Mouse (Mus musculus) lung, embryonic 14.5 days (tissue): ENCODE data around the gene Zfp580. TPM values are rescaled to one million over a fixed set of nuclear protein-coding genes. Genes with fewer than 3 reads are reported as not detected.

Source experiments
- ATAC-seq: fragments of 200-750 bp; cut with Nextera tagmentation; 2 replicates; pipeline ENCODE4 v1.8.0; 2017; ENCODE audit warnings: mild to moderate bottlenecking, moderate TSS enrichment, moderate library complexity; ENCODE audit not compliant: insufficient read depth
- DNase-seq: peaks from one replicate; pipeline ENCODE4 v3.0.0-alpha.2; 2015
- H3K27ac ChIP-seq: fragments of 300-500 bp; sonication (generic); 2 replicates; pipeline ENCODE4 v1.5.1; 2014; ENCODE audit warnings: low read depth, mild to moderate bottlenecking, moderate library complexity
- H3K27me3 ChIP-seq: fragments of 300-500 bp; sonication (generic); 2 replicates; pipeline ENCODE4 v1.6.1; 2014; ENCODE audit warnings: low read length, control low read depth; ENCODE audit not compliant: insufficient read depth
- H3K36me3 ChIP-seq: fragments of 300-500 bp; sonication (generic); 2 replicates; pipeline ENCODE4 v1.6.1; 2014; ENCODE audit warnings: control low read depth; ENCODE audit not compliant: insufficient read depth
- H3K4me1 ChIP-seq: fragments of 300-500 bp; sonication (generic); 2 replicates; pipeline ENCODE4 v1.6.1; 2014; ENCODE audit warnings: antibody characterized with exemption, control low read depth; ENCODE audit not compliant: insufficient read depth
- H3K4me2 ChIP-seq: fragments of 300-500 bp; sonication (generic); 2 replicates; pipeline ENCODE4 v1.6.1; 2014; ENCODE audit warnings: mild to moderate bottlenecking
- H3K4me3 ChIP-seq: fragments of 300-500 bp; sonication (generic); 2 replicates; pipeline ENCODE4 v1.5.1; 2014; ENCODE audit warnings: low read depth, low read length
- H3K9ac ChIP-seq: fragments of 300-500 bp; sonication (generic); 2 replicates; pipeline ENCODE4 v1.6.1; 2014
- H3K9me3 ChIP-seq: fragments of 300-500 bp; sonication (generic); 2 replicates; pipeline ENCODE4 v1.6.1; 2016; ENCODE audit warnings: low read depth, low read length, control low read depth
- CTCF ChIP-seq: IDR thresholded peaks from 2 replicates; pipeline ENCODE4 v1.5.1; 2016; ENCODE audit warnings: antibody characterized with exemption, low read depth
- WGBS: fragments of 180-500 bp; shearing (Covaris S2); extraction: QIAGEN DNeasy Blood & Tissue Kit; methylation state at CpG from one replicate; pipeline ENCODE4 v1.1.7; 2014; 5-methylcytosine and 5-hydroxymethylcytosine counted together
- polyA plus RNA-seq: library from polyadenylated mRNA; unstranded; fragments of >200 nt; fragmentation: Nextera tagmentation; extraction: Ambion mirVana; gene quantifications from 2 replicates; pipeline ENCODE4 v1.2.1, GENCODE M21; 2014

Zfp580 gene
- polyA plus RNA-seq, 1 experiment from 2014 or later, result 45.1 TPM

DNA sequence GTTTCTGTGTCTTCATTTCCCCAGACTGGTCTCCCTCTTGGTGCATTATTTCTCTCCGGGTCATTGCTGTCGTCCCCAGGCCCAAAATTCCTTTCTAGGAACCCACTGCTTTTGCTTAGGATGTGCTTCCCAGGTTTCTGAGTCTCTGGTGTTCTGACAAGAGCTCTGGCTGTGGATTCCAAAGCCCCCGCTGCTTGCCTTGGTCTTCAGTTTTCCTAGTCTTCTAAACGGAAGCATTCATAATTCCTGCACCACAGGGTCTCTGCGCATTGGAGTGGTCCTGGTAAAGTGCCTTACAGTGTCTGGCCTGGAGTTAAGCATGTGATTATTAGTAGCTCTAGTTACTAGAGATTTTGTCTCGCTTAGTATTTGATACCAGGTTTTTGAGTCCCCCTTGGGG lies 29.5 kb downstream of the Zfp580 start:
- peak overlapping the region; percentile 95 for H3K9ac ChIP-seq
- H3K36me3 ChIP-seq, result peaks cover 63% of the 10 kb centered on the region
- H3K4me1 ChIP-seq, result no peaks in the 10 kb centered on the region
- TF ChIP-seq CTCF, result no peak
- no peaks in the 10 kb centered on the region for H3K27me3 ChIP-seq
- ATAC-seq (no peak), DNase-seq (no peak)
- H3K27ac ChIP-seq, result peak overlapping the region; percentile 95
- peak overlapping the region; percentile 98 for H3K4me3 ChIP-seq
- H3K9me3 ChIP-seq, result no peaks in the 10 kb centered on the region
- peak overlapping the region; percentile 87 for H3K4me2 ChIP-seq
- WGBS, result 12% methylated on average over 6 of the region's 6 CpGs

DNA sequence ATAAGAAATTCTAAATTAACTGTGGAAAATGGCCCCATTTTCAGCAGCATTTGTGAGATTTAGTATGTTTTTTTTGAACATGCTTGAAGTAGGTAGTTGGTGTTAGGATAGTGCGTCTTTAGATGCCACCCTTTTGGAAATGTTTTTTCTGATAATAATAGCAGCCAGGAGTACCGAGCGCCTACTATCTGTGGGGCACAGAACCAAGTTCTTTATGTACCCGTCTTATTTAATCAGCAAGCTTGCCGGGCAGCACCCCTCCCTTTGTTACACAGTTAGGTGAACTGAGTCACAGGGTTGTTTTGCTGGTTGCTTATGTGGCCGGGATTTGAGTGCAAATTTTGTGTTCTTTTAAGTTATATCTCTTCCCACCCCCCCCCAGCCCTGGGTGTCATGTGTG lies 29.9 kb downstream of the Zfp580 start:
- Histone ChIP-seq H3K4me1 (no peaks in the 10 kb centered on the region), H3K4me2 (peak overlapping the region; percentile 87), H3K27me3 (no peaks in the 10 kb centered on the region), H3K9ac (peak overlapping the region; percentile 95), H3K9me3 (no peaks in the 10 kb centered on the region), H3K4me3 (peak overlapping the region; percentile 98), H3K36me3 (peaks cover 64% of the 10 kb centered on the region), H3K27ac (peak overlapping the region; percentile 95; the same call in 1 of the 2 replicates)
- TF ChIP-seq CTCF, result no peak
- 62% methylated on average over 6 of the region's 6 CpGs for WGBS
- DNase-seq (no peak), ATAC-seq (no peak)

GRCm38 (mm10) chr7:5081939-5082338 lies 30.6 kb downstream of the Zfp580 start:
- Histone ChIP-seq H3K36me3 (peaks cover 62% of the 10 kb centered on the region), H3K4me1 (no peaks in the 10 kb centered on the region), H3K27me3 (no peaks in the 10 kb centered on the region), H3K4me3 (peak overlapping the region; percentile 98; the same call in 1 of the 2 replicates), H3K9me3 (no peaks in the 10 kb centered on the region), H3K27ac (no peak overlapping the region), H3K9ac (no peak overlapping the region), H3K4me2 (peak overlapping the region; percentile 87)
- 92% methylated on average over 2 of the region's 2 CpGs for WGBS
- DNase-seq (no peak), ATAC-seq (no peak)
- TF ChIP-seq CTCF, result no peak

GRCm38 (mm10) chr7:5083325-5084105 lies 32.2 kb downstream of the Zfp580 start:
- Histone ChIP-seq H3K9ac (no peak overlapping the region), H3K27ac (no peak overlapping the region), H3K4me1 (no peaks in the 10 kb centered on the region), H3K36me3 (peaks cover 63% of the 10 kb centered on the region), H3K4me3 (no peak overlapping the region), H3K9me3 (no peaks in the 10 kb centered on the region), H3K27me3 (no peaks in the 10 kb centered on the region), H3K4me2 (no peak overlapping the region)
- 89% methylated on average over 18 of the region's 18 CpGs for WGBS
- DNase-seq (no peak), ATAC-seq (no peak)
- no peak for TF ChIP-seq CTCF

- DNase-seq (no peak), ATAC-seq (no peak)
- H3K27ac ChIP-seq, result no peak overlapping the region
- 82% methylated on average over 1 of the region's 1 CpGs for WGBS
- H3K27me3 ChIP-seq, result no peaks in the 10 kb centered on the region
- H3K36me3 ChIP-seq, result peaks cover 72% of the 10 kb centered on the region
- no peak overlapping the region for H3K4me3 ChIP-seq
- H3K4me2 ChIP-seq, result no peak overlapping the region
- TF ChIP-seq CTCF, result no peak
- no peaks in the 10 kb centered on the region for H3K4me1 ChIP-seq
- no peak overlapping the region for H3K9ac ChIP-seq
- no peaks in the 10 kb centered on the region for H3K9me3 ChIP-seq
Observed at GRCm38 (mm10) chr7:5085512-5085911, 34.2 kb downstream of the Zfp580 start.

- Histone ChIP-seq H3K4me3 (no peak overlapping the region), H3K27me3 (no peaks in the 10 kb centered on the region), H3K9ac (no peak overlapping the region), H3K4me1 (no peaks in the 10 kb centered on the region), H3K4me2 (no peak overlapping the region), H3K9me3 (no peaks in the 10 kb centered on the region), H3K27ac (no peak overlapping the region), H3K36me3 (peaks cover 84% of the 10 kb centered on the region)
- no peak for TF ChIP-seq CTCF
- ATAC-seq (no peak), DNase-seq (no peak)
- WGBS, result 77% methylated on average over 5 of the region's 5 CpGs
Observed at GRCm38 (mm10) chr7:5086921-5087440, 35.6 kb downstream of the Zfp580 start.

GRCm38 (mm10) chr7:5087886-5088285 lies 36.5 kb downstream of the Zfp580 start:
- WGBS, result 86% methylated on average over 4 of the region's 4 CpGs
- H3K4me1 ChIP-seq, result no peaks in the 10 kb centered on the region
- no peaks in the 10 kb centered on the region for H3K27me3 ChIP-seq
- ATAC-seq (no peak), DNase-seq (no peak)
- peaks cover 89% of the 10 kb centered on the region for H3K36me3 ChIP-seq
- H3K4me2 ChIP-seq, result no peak overlapping the region
- H3K9ac ChIP-seq, result no peak overlapping the region
- no peak overlapping the region for H3K4me3 ChIP-seq
- H3K9me3 ChIP-seq, result no peaks in the 10 kb centered on the region
- H3K27ac ChIP-seq, result no peak overlapping the region
- TF ChIP-seq CTCF, result no peak
